Mouse (Mus musculus) c-Kit-negative CD71-positive TER-119-positive erythroid progenitor cells, embryonic 14.5 days (primary cell): ENCODE results near the gene Mtrex.
A peak's percentile ranks its signal among the peaks of the same experiment; 100 is the strongest.

Experiments
- DNase-seq: peaks from one replicate; pipeline ENCODE4 v3.0.0-alpha.2; 2013; ENCODE audit warnings: low read depth, low spot score

Mtrex gene

DNA sequence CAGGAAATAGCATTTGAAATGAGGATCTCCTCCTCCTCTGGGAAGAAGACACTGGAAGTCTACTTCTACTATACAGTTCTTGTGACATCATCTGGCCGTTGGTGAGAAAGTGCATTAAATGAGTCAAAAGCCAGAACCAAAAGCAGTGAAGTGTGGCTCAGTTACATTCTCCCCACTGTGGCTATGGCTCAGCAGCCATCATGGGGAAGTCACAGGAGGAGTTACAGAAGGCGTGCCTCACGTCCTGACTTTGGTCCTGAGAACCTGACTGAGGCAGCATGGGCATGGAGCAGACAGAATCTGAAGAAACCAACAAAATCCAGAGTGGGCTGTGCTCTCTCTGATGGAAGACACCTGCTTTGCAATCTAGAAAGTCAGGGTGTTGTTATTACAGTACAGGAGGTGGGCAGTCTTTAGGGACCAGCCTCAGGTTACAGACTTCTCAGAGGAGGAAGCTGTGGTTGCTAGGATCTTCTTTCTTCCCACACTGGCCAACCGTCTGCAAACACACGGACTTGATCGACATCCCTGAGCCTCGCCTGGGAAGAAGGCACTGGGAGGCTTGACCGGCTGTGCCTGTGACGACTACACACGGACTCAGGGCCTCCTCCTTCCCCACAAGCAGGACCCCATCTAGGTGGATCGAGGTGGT, 57.0 kb downstream of the Mtrex start:
- no peak for DNase-seq

DNA sequence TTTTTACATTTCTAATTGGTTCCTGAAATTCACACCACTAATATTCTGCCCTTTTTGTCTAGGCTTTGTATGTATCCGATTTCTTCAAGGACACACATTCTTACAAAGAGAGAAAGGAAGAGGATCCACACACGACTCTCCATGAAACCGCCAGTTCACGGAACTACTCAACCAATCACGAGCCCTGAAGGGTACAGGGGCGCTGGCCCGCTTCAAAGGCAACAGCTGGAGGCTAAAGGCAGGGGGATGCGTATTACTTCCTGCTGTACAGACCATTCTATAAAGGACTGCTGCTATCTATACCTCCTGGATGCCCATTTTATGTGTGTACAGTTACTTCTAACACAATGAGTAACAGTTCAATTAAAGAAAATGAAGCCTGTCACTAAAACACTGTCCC, 59.8 kb downstream of the Mtrex start:
- DNase-seq = no peak

DNA sequence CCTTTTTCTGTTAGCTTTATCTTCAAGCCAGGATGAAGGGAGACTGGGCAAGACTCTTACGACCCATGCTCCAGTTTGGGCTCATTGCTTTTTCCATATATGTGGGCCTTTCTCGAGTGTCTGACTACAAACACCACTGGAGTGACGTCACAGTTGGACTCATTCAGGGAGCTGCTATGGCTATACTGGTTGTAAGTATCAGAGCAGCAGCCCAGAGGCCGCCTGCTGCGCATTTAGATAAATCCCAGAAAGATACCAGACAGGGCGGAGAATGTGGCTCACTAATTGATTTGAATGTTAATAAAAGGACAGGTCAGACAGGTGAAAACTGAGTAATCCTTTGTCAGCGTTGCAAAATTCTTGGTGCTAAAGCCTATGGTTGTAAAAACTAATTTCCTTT, 60.4 kb downstream of the Mtrex start:
- peak; percentile 26 for DNase-seq

DNA sequence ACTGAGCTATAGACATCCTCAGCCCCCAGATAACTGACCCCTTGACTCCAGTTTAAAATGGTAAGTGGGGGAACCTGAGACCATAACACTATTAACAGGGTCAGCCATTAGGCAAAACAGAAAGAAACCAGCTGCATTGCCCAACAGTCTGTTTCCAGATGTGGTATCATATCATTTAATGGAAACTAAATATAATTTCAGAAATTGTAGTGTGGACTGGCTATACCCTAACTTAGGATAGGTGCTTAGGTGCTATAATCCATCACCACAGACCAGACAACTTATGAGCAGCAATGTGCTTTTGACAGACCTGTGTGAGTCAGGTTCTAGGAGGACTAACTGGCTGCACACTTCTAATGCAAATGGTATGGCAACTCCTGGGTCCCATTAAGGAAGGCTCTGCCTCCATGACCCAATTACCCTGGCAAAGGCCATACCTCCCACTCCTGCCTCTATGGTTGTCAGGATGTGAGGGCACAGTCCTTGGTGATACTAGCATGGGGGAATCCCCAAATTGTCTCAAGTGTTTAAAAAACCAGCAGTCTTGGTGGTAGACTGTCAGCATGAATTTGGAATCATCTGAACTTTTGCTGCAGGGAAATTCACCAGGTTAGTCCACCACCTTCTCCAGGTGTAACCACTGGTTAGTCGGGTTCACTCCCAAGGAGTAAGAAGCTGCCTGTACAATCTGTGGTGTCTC, 64.1 kb downstream of the Mtrex start:
- DNase-seq = no peak

DNA sequence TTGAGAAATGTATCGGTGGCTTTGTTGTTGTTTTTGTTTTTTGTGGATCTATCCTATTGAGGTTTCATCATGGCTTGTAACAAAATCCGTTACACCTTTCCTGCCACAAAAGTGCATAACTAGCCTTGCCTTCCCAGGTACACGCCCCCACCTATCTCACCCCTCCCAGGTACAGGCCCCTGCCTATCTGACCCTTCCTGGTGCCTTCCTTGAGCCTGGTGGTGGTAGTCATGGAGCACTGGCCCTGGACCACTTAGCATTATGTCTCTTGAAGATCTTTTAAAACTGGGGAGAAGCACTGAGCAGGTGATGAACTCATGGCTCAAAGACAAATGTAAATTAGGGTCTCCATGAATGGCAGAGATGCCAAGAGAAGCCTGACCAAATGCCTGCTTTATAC, 64.9 kb downstream of the Mtrex start:
- no peak for DNase-seq

DNA sequence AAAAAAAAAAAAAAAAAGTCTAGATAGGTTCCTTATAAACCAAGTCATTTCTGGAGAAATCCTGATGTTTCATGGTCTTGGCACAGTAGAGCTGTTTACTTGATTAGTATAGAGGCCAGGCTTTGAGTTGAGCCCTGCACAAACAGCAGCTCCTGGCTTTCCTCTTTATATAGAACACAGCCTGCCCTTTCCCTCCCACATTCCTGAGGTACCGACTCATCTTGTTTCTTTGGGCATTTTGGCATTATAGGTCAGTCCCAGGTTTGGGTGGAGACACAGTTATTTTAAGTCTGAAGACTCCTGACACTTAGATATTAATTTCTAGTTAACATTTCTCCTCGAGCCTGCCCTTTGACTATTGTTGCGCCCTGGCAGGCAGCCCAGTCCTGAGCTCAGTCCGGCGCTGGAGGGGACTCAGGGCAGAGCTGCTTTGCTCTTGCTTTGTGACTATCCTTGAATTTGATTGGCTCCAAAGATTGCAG, 65.3 kb downstream of the Mtrex start:
- DNase-seq = no peak

DNA sequence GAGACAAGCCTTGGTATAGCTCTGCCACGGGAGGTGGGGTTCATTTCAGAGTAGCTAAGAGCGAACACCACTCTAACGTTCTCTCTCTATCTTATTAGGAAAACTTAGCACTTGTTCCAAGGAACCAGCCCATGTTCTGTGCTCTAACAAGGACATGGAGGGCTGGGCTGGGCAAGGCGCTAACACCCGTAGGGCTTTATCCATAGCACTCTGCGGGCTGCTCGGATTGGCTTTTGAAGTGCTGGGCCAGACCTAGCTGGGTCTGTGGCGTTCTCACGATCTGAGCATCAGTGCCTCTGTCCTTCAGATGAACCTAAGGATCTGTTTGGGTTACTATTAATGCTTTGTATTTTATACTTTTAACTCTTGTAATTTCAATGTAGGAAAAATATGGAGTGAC, 66.3 kb downstream of the Mtrex start:
- DNase-seq = no peak

DNA sequence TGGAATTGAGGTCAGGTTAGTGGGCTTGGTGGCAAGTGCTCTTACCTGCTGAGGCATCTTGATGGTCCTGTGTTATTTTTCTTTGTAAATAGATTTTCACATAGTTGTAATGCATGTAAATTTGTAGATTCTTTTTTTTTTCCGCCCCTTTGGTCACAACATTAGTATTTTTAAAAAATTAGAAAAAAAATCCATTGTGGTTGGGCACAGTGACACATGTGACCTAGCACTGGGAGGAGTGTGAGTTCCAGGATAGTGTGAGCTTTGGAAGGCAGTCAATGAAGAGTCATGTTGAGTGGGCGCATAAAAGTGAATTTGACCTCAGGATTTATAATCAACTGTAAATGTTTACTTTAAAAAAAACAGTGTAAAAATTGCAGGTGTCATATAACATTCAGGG, 66.8 kb downstream of the Mtrex start:
- DNase-seq = no peak

DNA sequence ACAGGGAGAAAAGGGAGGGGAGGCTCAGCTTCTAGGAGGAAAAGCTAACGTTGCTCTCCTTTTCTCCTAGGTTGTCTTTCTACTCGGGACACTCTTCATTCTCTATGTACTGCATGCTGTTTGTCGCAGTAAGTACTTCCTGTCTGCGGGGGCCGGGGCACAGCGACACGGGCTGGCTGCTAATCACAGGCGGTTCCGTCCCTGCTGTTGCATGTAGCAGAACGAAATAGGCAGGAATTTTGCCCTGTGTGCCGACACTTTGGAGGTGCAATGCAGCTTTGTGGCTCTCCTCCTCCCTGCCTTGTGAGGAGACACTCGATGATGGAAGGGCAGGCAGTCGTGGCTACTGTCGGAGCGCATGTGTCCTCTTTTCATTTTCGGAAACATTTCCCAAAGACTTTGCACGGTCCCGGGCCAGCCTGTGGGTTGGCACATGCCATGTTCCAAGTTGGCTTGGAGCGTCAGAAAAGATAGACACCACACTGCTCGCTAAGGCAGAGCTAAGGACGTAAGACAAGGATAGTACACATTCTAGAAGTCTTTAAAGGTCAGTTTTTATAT, 67.5 kb downstream of the Mtrex start:
- DNase-seq = no peak

DNA sequence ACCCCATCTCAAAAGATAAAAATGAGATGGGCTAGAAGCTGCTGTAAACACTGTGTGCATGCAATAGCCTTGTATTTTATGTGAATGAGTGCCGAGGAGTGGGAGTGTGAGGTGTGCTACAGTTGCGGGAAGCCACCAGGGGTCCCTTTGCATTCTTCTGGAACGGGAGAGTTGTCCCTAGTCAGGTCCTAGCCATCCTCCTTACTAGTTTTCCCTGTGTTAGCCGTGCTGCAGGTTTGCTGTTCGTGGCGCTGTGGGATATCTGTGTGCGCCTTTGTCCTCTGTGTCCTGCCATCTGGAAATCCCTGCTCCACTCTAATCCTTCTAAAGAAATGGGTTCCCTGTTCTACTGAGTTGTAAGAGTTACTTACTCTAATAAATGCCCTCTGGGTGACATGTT, 69.3 kb downstream of the Mtrex start:
- no peak for DNase-seq

DNA sequence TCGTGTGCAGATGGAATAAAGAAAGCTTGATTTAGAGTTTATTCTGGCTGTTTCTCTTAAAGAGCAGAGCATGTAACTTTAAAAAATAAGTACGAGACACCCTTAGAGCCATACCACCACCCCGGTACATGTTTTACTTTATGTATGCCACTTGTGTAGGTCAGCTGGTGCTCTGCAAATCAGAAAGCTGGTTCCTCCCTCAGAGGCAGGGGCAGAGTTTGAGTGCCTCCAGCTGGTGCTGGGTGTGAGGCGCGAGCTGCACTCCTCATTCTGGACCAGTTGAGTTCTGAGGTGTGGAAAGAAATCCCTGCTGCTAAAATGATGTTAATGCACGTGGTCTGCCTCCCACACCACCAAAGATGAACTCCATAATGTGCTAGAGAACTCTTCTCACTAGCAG, 72.8 kb downstream of the Mtrex start:
- DNase-seq = no peak

DNA sequence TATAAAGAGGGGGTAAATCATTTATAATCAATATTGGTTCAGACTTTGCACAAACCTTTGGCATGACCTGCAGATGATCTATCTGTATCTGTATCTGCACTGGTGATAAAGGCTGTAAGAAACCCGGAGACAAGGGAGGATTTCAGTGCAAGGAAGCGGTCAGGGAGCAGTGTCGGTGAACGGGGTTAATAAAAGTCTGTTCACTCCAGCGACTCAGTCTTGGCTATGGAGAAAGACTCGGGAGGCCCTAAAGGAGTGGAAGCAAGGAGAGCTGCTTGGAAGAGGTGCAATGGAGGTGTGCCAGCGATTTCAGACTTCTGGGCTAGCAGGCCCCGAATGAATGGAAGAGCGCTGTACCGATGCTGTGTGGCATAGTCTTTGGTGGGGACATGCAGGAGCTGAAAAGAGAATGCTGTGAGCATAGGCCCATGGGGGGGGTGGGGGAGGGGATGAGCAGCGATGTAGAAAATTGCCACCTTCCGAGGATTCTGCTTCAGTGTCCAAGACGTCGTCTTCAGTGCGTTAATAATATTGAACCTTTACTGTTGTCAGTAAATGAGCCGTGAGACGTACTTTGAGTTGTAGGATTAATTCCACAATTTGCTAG, 73.4 kb downstream of the Mtrex start:
- no peak for DNase-seq

DNA sequence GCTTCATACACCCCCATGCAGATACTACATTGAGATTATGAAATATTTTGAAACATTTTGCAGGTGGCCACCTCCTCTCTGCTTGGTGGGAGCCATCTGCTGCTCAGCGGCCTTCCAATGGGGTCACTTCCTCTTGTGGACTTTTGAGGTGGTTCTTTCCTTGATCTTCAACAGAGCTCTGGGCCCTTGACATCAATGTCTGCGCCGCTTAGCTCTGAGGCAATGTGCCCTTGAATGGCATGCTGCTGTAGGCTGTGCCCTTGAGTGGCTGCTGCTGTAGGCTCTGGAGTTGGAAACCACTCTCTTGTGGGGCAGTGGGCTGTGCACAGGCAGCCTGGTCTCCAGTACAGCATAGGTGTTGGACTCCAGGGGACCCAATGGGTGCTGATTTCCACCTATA, 81.3 kb downstream of the Mtrex start:
- no peak for DNase-seq

DNA sequence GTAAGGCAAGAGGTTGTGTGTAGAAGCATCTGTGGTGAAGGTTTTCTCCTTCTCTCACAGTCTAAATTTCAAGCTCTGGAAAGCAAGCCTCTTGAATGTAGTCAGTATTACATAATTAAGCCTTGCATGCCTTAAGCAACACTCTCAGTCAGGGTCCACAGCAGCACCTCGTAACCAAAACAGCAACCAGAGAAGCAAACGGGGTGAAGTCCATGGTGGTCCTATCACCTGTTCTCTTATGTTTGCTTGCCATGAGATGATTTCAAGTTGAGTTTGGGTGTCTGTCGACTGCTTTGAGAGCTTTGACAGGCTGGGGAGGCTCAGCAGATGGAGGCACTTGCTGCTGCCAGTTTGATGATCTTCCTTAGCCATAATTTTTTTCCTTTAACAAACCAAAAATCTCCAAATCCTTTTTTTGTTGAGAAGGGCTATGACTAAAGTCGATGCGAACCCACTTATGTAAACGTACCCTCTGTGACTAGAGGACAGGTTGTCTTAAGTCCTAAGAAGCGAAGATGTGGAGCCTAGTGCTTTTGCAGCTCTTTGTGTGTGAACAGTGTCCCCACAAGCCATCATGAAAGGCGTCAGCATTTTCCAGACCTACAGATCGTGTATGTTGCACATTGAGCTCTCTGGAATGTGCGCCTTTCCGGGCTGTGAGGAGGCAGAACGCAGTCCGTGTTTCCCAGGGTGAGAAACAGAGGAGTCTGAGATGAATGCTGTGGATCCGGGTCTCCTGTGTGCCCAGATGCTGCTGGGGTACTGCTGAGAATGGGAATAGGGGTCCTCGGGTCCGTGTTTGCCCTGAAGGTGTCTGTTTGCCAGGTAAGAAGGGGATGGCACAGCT, 86.7 kb downstream of the Mtrex start:
- DNase-seq = no peak

DNA sequence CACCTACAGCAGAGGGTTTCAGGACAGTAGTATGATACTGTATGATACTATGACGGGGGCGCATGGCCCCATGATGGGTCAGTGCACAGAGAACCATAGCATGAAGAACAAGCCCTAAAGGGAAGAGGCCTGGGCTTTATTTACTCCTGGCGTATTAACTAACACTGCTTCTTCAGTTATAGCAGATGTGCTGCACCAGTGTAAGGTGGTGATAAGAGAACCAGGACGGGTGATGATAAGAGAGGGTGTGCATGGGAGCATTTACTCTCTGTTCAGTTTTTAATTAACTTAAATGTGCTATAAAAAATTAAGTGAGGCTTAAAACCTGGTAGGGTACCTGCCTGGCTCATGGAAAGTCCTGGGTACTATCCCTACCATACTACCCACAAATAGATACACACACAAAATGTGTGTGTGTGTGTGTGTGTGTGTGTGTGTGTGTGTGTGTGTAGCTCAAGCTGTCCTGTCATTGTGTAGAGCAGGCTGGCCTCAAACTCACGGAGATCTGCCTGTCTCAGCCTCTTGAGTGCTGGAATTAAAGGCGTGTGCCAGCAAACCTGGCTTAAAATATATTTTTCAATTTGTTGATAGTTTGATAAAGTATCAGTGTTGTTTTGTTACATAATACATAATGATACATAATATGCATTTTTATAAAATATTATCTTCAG, 88.5 kb downstream of the Mtrex start:
- peak; percentile 65 for DNase-seq

DNA sequence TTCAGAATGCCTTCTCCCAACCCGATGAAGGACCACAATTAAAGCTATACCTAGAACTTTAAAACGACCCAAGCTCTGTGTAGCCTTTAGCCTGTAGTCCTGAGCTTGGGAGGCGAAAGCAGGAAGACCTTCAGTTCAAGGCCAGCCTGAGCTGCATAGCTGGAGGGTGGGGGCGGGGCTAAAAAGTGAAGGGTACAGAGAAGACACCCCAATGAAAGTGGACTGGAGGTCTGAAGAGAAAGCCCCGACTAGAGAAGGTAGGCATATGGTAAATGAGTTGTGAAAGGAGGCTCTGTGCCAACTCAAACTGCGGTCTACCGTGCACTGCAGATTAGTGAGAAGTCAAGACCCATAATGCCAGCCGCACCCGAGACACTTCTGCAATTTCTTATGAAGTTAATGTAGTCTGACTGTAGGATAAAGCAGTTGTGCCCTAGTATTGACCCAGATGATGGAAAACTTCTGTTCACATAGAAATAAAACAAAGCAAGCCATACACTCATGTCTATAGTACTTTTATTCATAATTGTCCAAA, 89.5 kb downstream of the Mtrex start:
- no peak for DNase-seq

DNA sequence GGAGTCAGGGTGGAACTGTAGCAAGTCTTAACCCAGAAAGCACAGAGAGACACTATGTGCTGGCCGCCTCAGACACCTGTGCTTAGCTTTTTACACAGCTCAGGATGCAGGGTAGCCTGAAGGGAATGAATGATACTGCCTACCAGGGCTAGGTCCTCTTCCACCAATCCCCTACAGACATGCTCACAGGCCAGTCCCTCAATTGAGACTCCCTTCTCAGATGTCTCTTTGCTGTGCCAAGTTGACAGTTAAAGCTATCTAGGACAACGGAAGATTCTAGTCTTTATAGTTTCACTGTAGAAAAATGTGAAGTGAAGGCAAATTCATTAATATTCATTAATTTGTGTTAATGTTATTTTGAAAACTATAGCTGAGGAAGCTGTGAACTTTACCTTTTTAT, 90.2 kb downstream of the Mtrex start:
- DNase-seq = no peak

DNA sequence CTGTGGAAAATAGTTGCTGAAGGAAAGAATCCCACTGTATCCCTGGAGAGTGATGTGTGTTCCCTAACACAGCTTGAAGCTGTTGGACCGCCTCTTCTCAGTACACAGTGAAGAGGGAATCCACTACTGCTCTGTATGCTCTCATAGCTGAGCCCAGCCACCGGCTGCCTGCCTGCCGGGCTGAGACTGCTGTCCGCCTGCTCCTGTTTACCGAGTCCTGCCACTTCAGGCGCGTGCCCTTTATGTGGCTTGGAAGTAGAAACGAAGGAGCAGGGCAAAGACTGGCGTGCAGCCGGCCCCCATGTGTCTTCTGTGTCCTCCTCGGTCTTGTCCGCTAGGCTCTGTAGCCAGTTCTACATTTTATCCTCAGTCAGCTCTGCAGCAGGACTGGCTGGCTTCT, 92.1 kb downstream of the Mtrex start:
- no peak for DNase-seq

DNA sequence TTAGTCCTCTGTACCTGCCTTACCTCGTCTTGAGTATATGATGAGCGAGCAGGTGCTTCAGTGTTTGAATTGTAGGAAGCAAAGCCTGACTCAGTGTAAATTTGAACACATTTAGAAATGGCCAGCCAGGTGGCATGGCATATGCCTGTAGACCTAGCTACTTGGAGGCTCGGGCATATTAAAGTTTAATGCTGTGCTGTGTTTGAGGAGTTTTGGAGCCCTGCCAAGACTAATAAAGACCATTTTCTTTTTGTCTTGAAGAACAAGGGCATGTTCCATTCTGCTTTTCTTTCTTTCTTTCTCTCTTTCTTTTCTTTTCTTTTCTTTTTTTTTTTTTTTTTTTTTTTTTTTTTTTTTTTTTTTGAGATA, 93.3 kb downstream of the Mtrex start:
- no peak for DNase-seq

DNA sequence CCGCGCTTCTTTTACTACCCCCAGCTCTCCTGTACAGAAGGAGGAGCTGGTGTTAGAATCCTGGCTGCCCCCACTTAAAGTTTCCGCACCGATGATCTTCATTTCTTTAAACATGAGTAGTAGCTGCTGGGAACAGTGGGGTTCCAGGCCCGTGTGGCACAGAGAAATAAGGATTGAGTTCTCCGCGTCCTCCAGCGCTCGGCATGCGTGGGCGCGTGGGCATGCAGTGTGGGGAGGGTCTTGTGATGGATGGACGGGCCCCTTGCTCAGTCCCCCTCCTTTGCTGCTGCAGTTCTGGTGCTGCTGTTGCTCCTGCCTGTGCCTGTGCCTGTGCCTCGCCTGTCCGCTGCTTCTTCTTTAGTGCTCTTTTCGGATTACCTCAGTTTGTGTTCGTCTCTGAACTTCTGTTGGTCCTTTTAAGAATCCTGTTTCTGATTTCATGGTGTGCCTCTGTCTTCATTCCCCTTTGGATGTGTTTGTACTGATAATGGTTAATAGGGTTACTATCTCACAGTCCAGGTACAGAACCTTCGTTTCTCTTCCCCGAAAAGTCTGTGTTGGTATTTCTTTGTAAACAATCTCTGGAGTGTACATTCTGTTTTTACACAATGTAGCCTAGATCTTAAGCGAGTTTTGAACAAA, 93.8 kb downstream of the Mtrex start:
- no peak for DNase-seq

DNA sequence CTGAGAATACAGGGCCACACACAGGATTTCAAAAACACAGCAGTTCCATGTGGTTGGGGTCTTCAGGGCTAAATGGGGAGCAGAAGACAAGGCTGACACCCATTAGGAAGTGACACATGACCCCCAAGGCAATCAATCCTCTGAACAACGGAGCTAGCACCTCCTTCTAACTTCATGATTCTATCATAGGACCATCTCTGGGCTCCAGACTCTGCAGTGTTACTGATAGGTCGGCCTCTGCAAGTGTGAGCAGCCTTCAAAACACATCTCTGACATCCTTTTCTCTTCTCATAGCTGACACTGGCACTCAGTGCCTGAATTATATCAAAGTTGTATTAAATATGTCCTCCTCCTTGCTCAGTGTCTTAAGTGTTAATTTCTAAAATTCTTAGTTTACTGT, 94.6 kb downstream of the Mtrex start:
- no peak for DNase-seq
